Mouse (Mus musculus): Measurements from ENCODE around the gene Prkcq.

GRCm38 (mm10) chr2:11169721-11170335, 2.1 kb upstream of the Prkcq start:
- no peak for TF ChIP-seq CTCF (IDR thresholded peaks at IDR 0.05; ENCODE audit: borderline replicate concordance, control insufficient read depth, extremely low read depth, insufficient read depth, low read length, poor library complexity)
- TF ChIP-seq POLR2A (IDR thresholded peaks at IDR 0.05; ENCODE audit: control insufficient read depth, extremely low read depth, insufficient read depth, low read length, poor library complexity) = no peak

Measured in thymus, adult 2 months (tissue).